Comparison of ENCODE assay signal across 16 mouse cellular contexts in genomic region chr11:95354228-95354944, GRCm38 (mm10). TPM values are rescaled to one million over a fixed set of nuclear protein-coding genes. Genes with fewer than 3 reads are reported as not detected.
A peak's percentile ranks its signal among the peaks of the same experiment; 100 is the strongest.
DNase-seq lines count a peak whose midpoint lies in the region; ATAC-seq and TF ChIP-seq lines count a peak whose summit lies in the region.
"Had no signal": no experiment of that assay in that cellular context is flagged by ENCODE, and none has a peak within 500 bp of the region (broad histone marks: within the 10 kb centered on the region; RNA-seq: fewer than 3 reads in every experiment).

No protein-coding gene starts in this region.

- no peak overlapping the region for H3K9ac ChIP-seq in heart, embryonic 13.5 days
- H3K9ac ChIP-seq: forebrain, embryonic 13.5 days; hindbrain, embryonic 13.5 days; neural tube, embryonic 13.5 days had no signal

- H3K4me3 ChIP-seq in heart, embryonic 13.5 days: peak overlapping the region; percentile 21; the same call in 1 of the 2 replicates
- H3K4me3 ChIP-seq in bone marrow, adult 2 months (replicated peaks; ENCODE audit: control insufficient read depth, low read depth, low read length): peak overlapping the region; percentile 43
- H3K4me3 ChIP-seq: embryonic facial prominence, embryonic 10.5 days; forebrain, embryonic 13.5 days; hindbrain, embryonic 13.5 days; layer of hippocampus, adult 2 months; neural tube, embryonic 13.5 days had no signal

- no peaks in the 10 kb centered on the region for H3K9me3 ChIP-seq in heart, embryonic 13.5 days
- H3K9me3 ChIP-seq: embryonic facial prominence, embryonic 10.5 days; forebrain, embryonic 13.5 days; hindbrain, embryonic 13.5 days; neural tube, embryonic 13.5 days had no signal

- H3K27me3 ChIP-seq in heart, embryonic 13.5 days (replicated peaks): no peaks in the 10 kb centered on the region
- H3K27me3 ChIP-seq: forebrain, embryonic 13.5 days; hindbrain, embryonic 13.5 days; neural tube, embryonic 13.5 days had no signal

- ATAC-seq in heart, embryonic 13.5 days (ENCODE audit: extremely low read depth, insufficient number of reproducible peaks, low FRiP score, low TSS enrichment): no peak
- ATAC-seq in monocyte, adult 5-6 weeks (replicated peaks; ENCODE audit: insufficient number of reproducible peaks, low FRiP score, low TSS enrichment, poor library complexity, severe bottlenecking): peak; percentile 71
- ATAC-seq: forebrain, embryonic 13.5 days had no signal

- no peak for TF ChIP-seq CTCF in bone marrow, adult 2 months (IDR thresholded peaks at IDR 0.05; ENCODE audit: control insufficient read depth, insufficient read depth, low read length)

- H3K4me2 ChIP-seq in heart, embryonic 13.5 days: peak overlapping the region; percentile 54
- H3K4me2 ChIP-seq: forebrain, embryonic 13.5 days; hindbrain, embryonic 13.5 days; neural tube, embryonic 13.5 days had no signal

- 0 out of 2 replicates have a peak overlapping the region, but pooled peaks have one; percentile 72 for H3K27ac ChIP-seq in heart, embryonic 13.5 days (replicated peaks)
- peak overlapping the region; percentile 60; the same call in 1 of the 2 replicates for H3K27ac ChIP-seq in bone marrow, adult 2 months (ENCODE audit: control insufficient read depth, insufficient read depth, low read depth, low read length, poor library complexity)
- H3K27ac ChIP-seq: embryonic facial prominence, embryonic 10.5 days; forebrain, embryonic 13.5 days; hindbrain, embryonic 13.5 days; layer of hippocampus, adult 2 months; neural tube, embryonic 13.5 days had no signal

- no peaks in the 10 kb centered on the region for H3K36me3 ChIP-seq in heart, embryonic 13.5 days
- H3K36me3 ChIP-seq: hindbrain, embryonic 13.5 days; neural tube, embryonic 13.5 days had no signal

- no peak for DNase-seq in heart, adult 18-20 months
- peak; percentile 59 for DNase-seq in 416B (ENCODE audit: low read depth)
- no peak for DNase-seq in adrenal gland, postnatal 36 days
- no peak for DNase-seq in frontal cortex, adult 2 months (ENCODE audit: extremely low spot score in 1 of 2, low spot score in 1 of 2)
- DNase-seq in cerebellum, adult 9-10 months: no peak
- DNase-seq: cerebellum, adult 18-20 months; gastrocnemius, postnatal 36 days; right cerebral cortex, postnatal 14 days had no signal

- WGBS in heart, embryonic 13.5 days: 87% methylated on average over 14 of the region's 14 CpGs
- 28% methylated on average over 14 of the region's 14 CpGs for WGBS in bone marrow, adult 2 months

- peaks cover 42% of the 10 kb centered on the region for H3K4me1 ChIP-seq in heart, embryonic 13.5 days
- H3K4me1 ChIP-seq in bone marrow, adult 2 months (ENCODE audit: control insufficient read depth, insufficient read depth, low read length): peaks cover 22% of the 10 kb centered on the region

- no peak for TF ChIP-seq POLR2A in bone marrow, adult 2 months (IDR thresholded peaks at IDR 0.05; ENCODE audit: borderline replicate concordance, control insufficient read depth, low read depth, low read length)

RNA-seq across cellular contexts. Expression of gene Fam117a, which starts 17.6 kb away (rescaled TPM):
- polyA plus RNA-seq in heart, embryonic 13.5 days (2015; fragmentation: Nextera tagmentation; extraction: Ambion mirVana): 6.3 and 7.7 TPM in 2 replicates
- 1 to 10 TPM; 6.6 to 7.0 TPM for total RNA-seq in heart, adult 18-20 months (2021)
- polyA plus RNA-seq in bone marrow, adult 2 months (2011; ENCODE audit: insufficient read depth, insufficient read length, low replicate concordance, missing spikeins): 167 and 178 TPM in 2 replicates
- 18.7 to 46.1 TPM (median 31.6 TPM) in 3 replicates for total RNA-seq in monocyte, adult 5-6 weeks (2017)
- total RNA-seq in adrenal gland, postnatal 36 days (2021): 10 to 100 TPM; 13.7 to 15.4 TPM
- polyA plus RNA-seq in frontal cortex, adult 2 months (2012; rRNA removed): 11.4 and 12.5 TPM in 2 replicates

RNA-seq across cellular contexts. Expression of gene Slc35b1, which starts 30.1 kb away (rescaled TPM):
- polyA plus RNA-seq in heart, embryonic 13.5 days (2015; fragmentation: Nextera tagmentation; extraction: Ambion mirVana): 77.2 and 78.4 TPM in 2 replicates
- total RNA-seq in heart, adult 18-20 months (2021): 10 to 100 TPM; 32.0 to 37.3 TPM
- polyA plus RNA-seq in bone marrow, adult 2 months (2011; ENCODE audit: insufficient read depth, insufficient read length, low replicate concordance, missing spikeins): 34.9 and 49.3 TPM in 2 replicates
- 42.2 to 79.4 TPM (median 58.1 TPM) in 3 replicates for total RNA-seq in monocyte, adult 5-6 weeks (2017)
- 10 to 100 TPM; 70.3 to 75.0 TPM for total RNA-seq in adrenal gland, postnatal 36 days (2021)
- polyA plus RNA-seq in frontal cortex, adult 2 months (2012; rRNA removed): 78.3 and 78.6 TPM in 2 replicates

RNA-seq across cellular contexts. Expression of gene Kat7, which starts 44.3 kb away (rescaled TPM):
- polyA plus RNA-seq in heart, embryonic 13.5 days (2015; fragmentation: Nextera tagmentation; extraction: Ambion mirVana): 44.2 and 46.0 TPM in 2 replicates
- 10 to 100 TPM; 25.7 to 30.8 TPM for total RNA-seq in heart, adult 18-20 months (2021)
- 26.3 and 39.0 TPM in 2 replicates for polyA plus RNA-seq in bone marrow, adult 2 months (2011; ENCODE audit: insufficient read depth, insufficient read length, low replicate concordance, missing spikeins)
- total RNA-seq in monocyte, adult 5-6 weeks (2017): 72.7 to 88.8 TPM (median 87.7 TPM) in 3 replicates
- total RNA-seq in adrenal gland, postnatal 36 days (2021): 10 to 100 TPM; 48.5 to 51.9 TPM
- 55.2 and 55.4 TPM in 2 replicates for polyA plus RNA-seq in frontal cortex, adult 2 months (2012; rRNA removed)

RNA-seq across cellular contexts. Expression of gene Spop, which starts 59.5 kb away (rescaled TPM):
- polyA plus RNA-seq in heart, embryonic 13.5 days (2015; fragmentation: Nextera tagmentation; extraction: Ambion mirVana): 97.8 and 105 TPM in 2 replicates
- total RNA-seq in heart, adult 18-20 months (2021): 100 to 1,000 TPM; 159 to 164 TPM
- 57.9 and 61.3 TPM in 2 replicates for polyA plus RNA-seq in bone marrow, adult 2 months (2011; ENCODE audit: insufficient read depth, insufficient read length, low replicate concordance, missing spikeins)
- 68.6 to 98.9 TPM (median 97.4 TPM) in 3 replicates for total RNA-seq in monocyte, adult 5-6 weeks (2017)
- total RNA-seq in adrenal gland, postnatal 36 days (2021): 100 to 1,000 TPM; 154 TPM
- 124 and 144 TPM in 2 replicates for polyA plus RNA-seq in frontal cortex, adult 2 months (2012; rRNA removed)
